Mouse (Mus musculus) liver (tissue): Measurements from ENCODE around the gene Gm7951.
"Not testable (repeated sequence)": the region's sequence is repeated elsewhere in the genome, so short reads cannot be mapped to it uniquely, and the experiment has no call there.

ENCODE experiments used
- DNase-seq: peaks from one replicate; pipeline ENCODE4 v3.0.0-alpha.2; 2020; ENCODE audit warnings: mixed read lengths

The Gm7951 gene

GRCm38 (mm10) chr14:42117269-42117668, at the start of gene Gm7951:
Gene Gm7951 (minus strand): TSS chr14:42117369.
- DNase-seq = not testable (repeated sequence)

GRCm38 (mm10) chr14:42162522-42162921, 45.4 kb upstream of the Gm7951 start, which contains the start of gene Gm17027:
Gene Gm17027 (minus strand): TSS chr14:42162622.
- DNase-seq = not testable (repeated sequence)

- not testable (repeated sequence) for DNase-seq
Measured at GRCm38 (mm10) chr14:42134571-42134970, 17.4 kb upstream of the Gm7951 start.

GRCm38 (mm10) chr14:42133806-42134205, 16.6 kb upstream of the Gm7951 start:
- not testable (repeated sequence) for DNase-seq
